Mouse (Mus musculus): ENCODE data around the gene Pxmp4.

DNA sequence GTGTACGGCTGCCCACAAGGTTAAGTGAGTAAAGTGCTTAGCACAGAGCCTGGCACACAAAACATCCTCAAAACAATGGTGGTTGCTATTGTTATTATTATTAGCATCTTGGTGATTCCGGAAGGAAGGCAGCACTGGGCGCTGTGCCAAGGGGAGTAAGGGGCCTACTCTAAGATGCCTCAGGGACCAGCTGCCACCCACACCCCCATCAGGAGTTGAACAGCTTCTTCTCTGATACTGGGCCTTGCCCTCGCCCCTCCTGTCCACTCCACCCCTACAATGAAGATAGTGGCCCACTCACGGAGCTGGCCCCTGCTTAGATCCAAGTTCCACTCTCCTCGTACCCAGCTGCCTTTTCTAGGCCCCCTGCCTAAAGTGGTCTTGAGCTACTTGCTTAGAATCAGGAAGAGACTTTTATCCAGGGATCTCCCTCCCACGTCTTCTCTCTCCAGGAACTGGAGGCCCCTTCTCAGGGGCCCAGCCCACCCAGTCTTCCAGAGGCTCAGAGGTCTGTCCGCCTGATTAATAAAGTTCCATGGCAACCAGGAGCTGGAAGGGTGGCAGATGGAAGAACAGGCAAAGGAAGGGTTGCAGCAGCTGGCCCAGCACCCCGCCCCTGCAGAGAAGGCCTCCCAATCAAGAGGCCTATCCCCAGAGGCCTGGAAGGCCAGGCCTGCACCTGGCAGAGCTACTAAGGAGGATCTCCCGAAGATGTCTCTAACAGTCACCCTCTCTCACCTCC lies 35.0 kb downstream of the Pxmp4 start:
- no peak for TF ChIP-seq POLR2A (IDR thresholded peaks at IDR 0.05; ENCODE audit: low read depth, low read length)
- TF ChIP-seq CTCF (IDR thresholded peaks at IDR 0.05; ENCODE audit: borderline replicate concordance, insufficient read depth, low read length): no peak

Measured in embryonic fibroblast, embryonic 13.5 days (primary cell).